Mouse (Mus musculus) midbrain, embryonic 10.5 days (tissue): ENCODE measurements at regions not wholly inside any gene's neighbourhood (a gene's known extent, or its start where the extent isn't known, plus 50 kb on each side); places are given as distances from the start of the nearest gene placed in this dataset.

Experiments
- DNase-seq: peaks from one replicate; pipeline ENCODE4 v3.0.0-alpha.2; 2017; ENCODE audit warnings: low spot score
- H3K27ac ChIP-seq: fragments of 300-500 bp; sonication (generic); replicated peaks from 2 replicates; pipeline ENCODE4 v1.5.1; 2016; ENCODE audit warnings: mild to moderate bottlenecking
- H3K27me3 ChIP-seq: fragments of 300-500 bp; sonication (generic); 2 replicates; pipeline ENCODE4 v1.6.1; 2016; ENCODE audit warnings: low read depth, mild to moderate bottlenecking; ENCODE audit not compliant: poor library complexity, severe bottlenecking
- H3K36me3 ChIP-seq: fragments of 300-500 bp; sonication (generic); 2 replicates; pipeline ENCODE4 v1.6.1; 2016; ENCODE audit warnings: mild to moderate bottlenecking, moderate library complexity
- H3K4me1 ChIP-seq: fragments of 300-500 bp; sonication (generic); 2 replicates; pipeline ENCODE4 v1.6.1; 2016
- H3K4me3 ChIP-seq: fragments of 300-500 bp; sonication (generic); 2 replicates; pipeline ENCODE4 v1.5.1; 2016; ENCODE audit warnings: mild to moderate bottlenecking, moderate library complexity
- H3K9me3 ChIP-seq: fragments of 300-500 bp; sonication (generic); replicated peaks from 2 replicates; pipeline ENCODE4 v1.6.1; 2016; ENCODE audit warnings: mild to moderate bottlenecking
- WGBS: fragments of 180-500 bp; shearing (Covaris S2); methylation state at CpG from one replicate; pipeline ENCODE4 v1.1.7; 2016; 5-methylcytosine and 5-hydroxymethylcytosine counted together

DNA sequence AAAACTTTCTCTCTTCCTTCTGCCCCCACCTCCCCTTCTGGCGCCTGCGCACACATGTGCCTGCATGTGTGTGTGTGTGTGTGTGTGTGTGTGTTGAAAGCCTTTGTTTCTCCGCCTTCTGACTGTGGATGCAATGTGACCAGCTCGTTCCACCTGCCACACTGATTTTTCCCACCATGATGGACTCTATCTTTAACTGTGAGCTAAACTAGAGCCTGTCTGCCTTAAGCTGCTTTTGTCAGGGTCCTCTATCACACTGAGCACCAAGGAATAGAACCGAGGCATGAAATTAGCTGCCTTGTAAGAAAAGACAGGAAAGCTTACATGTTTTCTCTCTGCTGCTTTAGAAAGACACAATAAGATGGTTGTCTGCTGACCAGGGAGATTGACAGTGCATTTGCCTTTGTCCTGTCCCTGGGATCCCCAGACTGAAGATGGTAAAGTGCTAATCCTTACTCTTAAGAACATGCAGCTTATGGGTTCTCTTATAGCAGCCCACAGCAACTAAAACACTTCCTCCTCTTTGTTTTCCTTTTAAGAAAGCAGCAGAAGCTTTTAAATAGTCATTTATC, 1468.7 kb downstream of the Slc22a22 start:
- H3K4me1 ChIP-seq: peaks cover 8% of the 10 kb centered on the region
- H3K27me3 ChIP-seq: peaks cover 30% of the 10 kb centered on the region
- WGBS: 53% methylated on average over 5 of the region's 5 CpGs
- DNase-seq: peak; percentile 51
- H3K9me3 ChIP-seq: no peaks in the 10 kb centered on the region
- 0 out of 2 replicates have a peak overlapping the region, but pooled peaks have one; percentile 28 for H3K27ac ChIP-seq
- H3K36me3 ChIP-seq: no peaks in the 10 kb centered on the region
- H3K4me3 ChIP-seq: no peak overlapping the region

DNA sequence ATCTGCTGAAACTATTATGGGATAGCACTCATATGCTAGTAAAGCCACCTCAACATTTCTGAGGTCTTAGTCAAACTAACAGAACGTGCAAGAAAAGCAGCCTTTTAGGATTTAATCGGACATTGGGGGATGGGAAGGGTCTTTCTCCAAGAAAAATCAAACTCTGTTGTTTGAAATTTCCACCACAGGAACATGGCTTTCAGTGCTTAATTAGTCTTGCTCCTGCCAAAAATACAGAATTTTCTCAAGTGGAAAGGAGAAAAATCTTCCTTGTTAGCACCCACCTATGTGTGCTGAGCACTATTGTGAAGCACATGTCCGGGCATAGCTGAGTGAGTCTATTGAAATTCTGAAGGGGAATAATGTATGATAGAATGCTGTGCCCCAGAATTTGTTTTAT, 1470.0 kb downstream of the Slc22a22 start:
- 77% methylated on average over 3 of the region's 3 CpGs for WGBS
- Histone ChIP-seq H3K4me3 (no peak overlapping the region), H3K9me3 (no peaks in the 10 kb centered on the region), H3K27me3 (peaks cover 28% of the 10 kb centered on the region), H3K4me1 (peaks cover 8% of the 10 kb centered on the region), H3K27ac (no peak overlapping the region), H3K36me3 (no peaks in the 10 kb centered on the region)
- no peak for DNase-seq

DNA sequence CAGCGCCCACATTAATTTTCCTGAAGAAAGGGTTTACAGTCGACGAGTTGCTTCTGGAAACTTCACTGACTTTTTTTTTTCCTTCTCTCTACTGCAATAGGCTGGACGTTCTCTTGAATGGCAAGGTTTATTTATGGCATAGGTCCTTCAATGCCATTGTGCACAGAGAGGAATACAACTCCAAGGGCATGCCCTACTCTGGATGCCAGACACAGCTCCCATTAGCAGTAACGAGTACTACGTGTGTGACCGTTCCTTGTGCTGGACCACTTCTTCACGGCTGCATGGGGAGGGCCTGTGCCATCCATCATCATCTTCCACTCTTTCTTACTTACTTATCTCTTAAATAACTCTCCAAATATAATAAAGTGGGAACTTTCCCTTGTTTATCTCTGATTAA, 1472.1 kb downstream of the Slc22a22 start:
- Histone ChIP-seq H3K27ac (no peak overlapping the region), H3K4me3 (no peak overlapping the region), H3K36me3 (no peaks in the 10 kb centered on the region), H3K9me3 (no peaks in the 10 kb centered on the region), H3K27me3 (peaks cover 14% of the 10 kb centered on the region; the same call in 1 of the 2 replicates), H3K4me1 (peaks cover 8% of the 10 kb centered on the region)
- WGBS: 91% methylated on average over 8 of the region's 8 CpGs
- DNase-seq: no peak

DNA sequence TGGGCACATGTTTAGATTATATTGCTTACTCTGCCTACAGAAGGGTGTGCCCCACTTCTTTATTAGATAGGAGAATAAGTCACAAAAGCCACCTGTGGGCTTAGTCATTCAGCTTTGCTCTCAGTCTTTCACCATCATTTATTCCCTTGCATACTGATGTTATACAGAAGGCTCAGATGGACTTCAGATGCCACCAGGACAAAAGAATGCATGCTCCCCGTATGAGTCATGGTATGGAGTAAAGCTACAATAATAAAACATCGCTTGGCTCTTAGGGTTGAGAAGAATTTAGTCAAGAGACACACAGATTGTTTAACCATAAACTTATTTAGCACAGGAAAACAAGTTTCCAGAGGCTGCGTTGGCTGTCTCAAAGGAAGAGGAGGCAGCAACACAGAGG, 1473.5 kb downstream of the Slc22a22 start:
- WGBS: 83% methylated on average over 3 of the region's 3 CpGs
- Histone ChIP-seq H3K36me3 (no peaks in the 10 kb centered on the region), H3K27ac (no peak overlapping the region), H3K4me1 (peaks cover 5% of the 10 kb centered on the region), H3K9me3 (no peaks in the 10 kb centered on the region), H3K4me3 (no peak overlapping the region), H3K27me3 (peaks cover 11% of the 10 kb centered on the region; the same call in 1 of the 2 replicates)
- DNase-seq: no peak

DNA sequence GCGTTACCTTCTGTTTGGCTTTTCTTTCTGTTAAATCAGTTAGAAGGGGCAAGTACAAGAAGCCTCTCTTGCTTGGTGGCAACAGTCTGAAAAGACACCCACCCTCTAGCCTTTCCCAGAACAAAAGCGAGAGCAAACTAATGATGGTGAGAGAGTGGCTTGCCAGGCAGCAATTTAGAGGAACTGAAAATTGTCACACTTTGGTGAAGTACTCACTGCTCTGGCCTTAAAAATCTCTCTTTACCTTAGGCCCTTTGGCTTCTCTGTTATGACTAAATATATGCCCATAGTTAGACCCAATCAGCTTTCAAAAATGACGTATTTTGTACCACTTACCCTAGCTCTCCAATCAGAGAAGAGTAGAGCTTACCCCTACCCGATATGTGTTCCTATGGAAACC, 1477.8 kb downstream of the Slc22a22 start:
- no peak for DNase-seq
- no peaks in the 10 kb centered on the region for H3K27me3 ChIP-seq
- H3K9me3 ChIP-seq: no peaks in the 10 kb centered on the region
- no peaks in the 10 kb centered on the region for H3K36me3 ChIP-seq
- H3K27ac ChIP-seq: no peak overlapping the region
- no peak overlapping the region for H3K4me3 ChIP-seq
- no peaks in the 10 kb centered on the region for H3K4me1 ChIP-seq
- 90% methylated on average over 4 of the region's 4 CpGs for WGBS

DNA sequence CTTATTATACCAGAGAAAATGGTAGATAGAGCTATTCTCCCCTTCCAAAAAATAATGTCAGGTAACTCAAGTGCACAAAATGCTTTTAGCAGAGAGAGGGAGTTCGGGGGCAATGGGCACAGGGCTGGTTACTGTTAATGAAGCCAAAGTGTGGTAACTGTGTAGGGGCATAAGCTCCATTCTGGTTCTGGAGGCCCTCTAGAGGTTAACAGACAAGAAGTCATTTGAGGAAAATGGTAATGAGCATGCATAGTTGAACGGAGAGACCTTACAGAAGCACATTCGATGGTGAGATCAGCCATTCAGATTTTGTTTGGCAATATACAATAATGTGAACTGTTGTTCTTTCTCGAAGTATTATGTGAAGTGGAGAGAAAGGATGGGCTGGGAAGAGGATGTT, 1479.4 kb downstream of the Slc22a22 start:
- WGBS: 87% methylated on average over 4 of the region's 4 CpGs
- no peak overlapping the region for H3K27ac ChIP-seq
- no peaks in the 10 kb centered on the region for H3K4me1 ChIP-seq
- no peaks in the 10 kb centered on the region for H3K9me3 ChIP-seq
- no peak overlapping the region for H3K4me3 ChIP-seq
- no peaks in the 10 kb centered on the region for H3K36me3 ChIP-seq
- no peaks in the 10 kb centered on the region for H3K27me3 ChIP-seq
- DNase-seq: no peak

DNA sequence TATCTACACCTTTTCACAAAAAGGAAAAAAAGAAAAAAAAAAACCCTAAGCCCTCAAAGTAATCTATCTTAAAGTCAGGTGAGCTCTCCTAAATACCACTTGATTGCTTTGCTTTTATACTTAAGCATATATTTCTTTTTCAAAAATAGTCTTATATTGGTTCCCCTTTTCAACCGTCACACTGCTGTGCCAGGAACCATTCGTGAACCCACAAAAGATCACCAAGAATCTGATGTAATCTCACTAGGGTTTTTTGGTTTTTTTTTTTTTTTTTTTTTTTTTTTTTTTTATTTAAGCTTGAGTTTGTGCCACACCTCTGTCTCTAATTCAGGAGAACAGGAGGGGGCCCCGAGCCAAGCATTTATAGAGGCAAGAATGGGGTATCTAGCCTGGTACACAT, 1482.7 kb downstream of the Slc22a22 start:
- Histone ChIP-seq H3K9me3 (no peaks in the 10 kb centered on the region), H3K36me3 (no peaks in the 10 kb centered on the region), H3K4me1 (no peaks in the 10 kb centered on the region), H3K4me3 (no peak overlapping the region), H3K27me3 (no peaks in the 10 kb centered on the region), H3K27ac (no peak overlapping the region)
- DNase-seq: no peak
- 84% methylated on average over 3 of the region's 3 CpGs for WGBS

DNA sequence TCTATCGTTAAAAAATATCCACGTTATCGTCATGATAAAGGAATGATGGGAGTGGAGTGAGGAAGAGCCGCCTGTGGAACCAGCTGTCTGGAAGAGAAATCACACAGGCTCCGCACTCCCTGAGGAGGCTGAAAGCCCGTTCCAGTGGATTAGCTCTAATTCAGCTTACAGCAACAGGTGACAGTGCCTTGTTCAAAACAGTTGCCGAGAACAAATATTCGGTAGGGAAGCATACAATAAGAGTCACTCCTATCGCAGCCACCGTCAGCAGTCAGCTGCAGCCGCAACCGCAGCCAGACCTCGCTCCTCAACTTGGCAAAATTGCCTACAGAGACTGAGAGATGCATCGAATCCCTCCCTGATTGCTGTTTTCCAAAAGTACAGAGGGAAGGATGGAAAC, 1501.6 kb downstream of the Slc22a22 start:
- H3K27ac ChIP-seq: no peak overlapping the region
- peaks cover 3% of the 10 kb centered on the region; the same call in 1 of the 2 replicates for H3K4me1 ChIP-seq
- WGBS: 69% methylated on average over 14 of the region's 14 CpGs
- no peak for DNase-seq
- no peak overlapping the region for H3K4me3 ChIP-seq
- H3K27me3 ChIP-seq: no peaks in the 10 kb centered on the region
- no peaks in the 10 kb centered on the region for H3K9me3 ChIP-seq
- no peaks in the 10 kb centered on the region for H3K36me3 ChIP-seq

DNA sequence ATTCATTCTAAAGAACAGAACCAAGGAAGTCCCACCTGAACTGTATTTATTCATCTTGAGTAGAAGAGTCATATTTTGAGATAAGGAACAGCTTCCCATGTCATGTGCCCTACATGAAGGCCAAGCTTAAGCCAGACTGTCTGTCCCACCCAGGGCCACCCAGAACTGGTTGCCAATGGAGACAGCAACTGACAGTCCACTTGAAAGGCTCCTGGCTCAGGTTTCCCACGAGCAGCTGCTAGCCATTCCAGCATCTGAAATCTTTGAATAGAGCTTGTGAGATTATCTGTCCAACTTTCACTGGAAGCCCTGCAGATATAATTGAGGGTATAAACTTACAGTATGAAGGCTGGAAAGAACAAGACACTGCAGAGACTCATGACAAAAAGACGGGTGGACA, 1510.6 kb downstream of the Slc22a22 start:
- Histone ChIP-seq H3K9me3 (no peaks in the 10 kb centered on the region), H3K4me1 (peaks cover 6% of the 10 kb centered on the region; the same call in 1 of the 2 replicates), H3K36me3 (no peaks in the 10 kb centered on the region), H3K27me3 (no peaks in the 10 kb centered on the region), H3K4me3 (no peak overlapping the region), H3K27ac (no peak overlapping the region)
- peak; percentile 32 for DNase-seq
- 46% methylated on average over 2 of the region's 2 CpGs for WGBS

DNA sequence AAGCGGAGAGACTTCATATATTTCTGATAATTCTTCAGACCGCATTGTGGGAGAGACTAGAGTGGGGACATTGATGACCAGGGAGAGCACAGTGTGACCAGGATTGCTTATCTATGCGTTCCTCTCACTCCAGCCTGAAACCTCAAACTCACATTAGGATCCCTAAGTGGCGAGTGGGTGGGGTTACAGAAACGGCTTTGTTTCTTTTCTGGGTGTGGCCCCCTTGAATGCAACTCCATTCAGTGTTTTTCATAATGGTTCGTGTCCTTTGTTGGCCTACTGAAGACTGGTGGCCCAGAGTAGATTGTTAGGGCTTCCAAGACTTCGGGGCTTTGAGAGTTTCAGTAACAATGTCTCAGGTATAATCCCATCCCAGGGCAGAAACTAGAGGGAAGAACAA, 1512.1 kb downstream of the Slc22a22 start:
- Histone ChIP-seq H3K27ac (no peak overlapping the region), H3K4me3 (no peak overlapping the region), H3K36me3 (no peaks in the 10 kb centered on the region), H3K9me3 (no peaks in the 10 kb centered on the region), H3K4me1 (peaks cover 6% of the 10 kb centered on the region; the same call in 1 of the 2 replicates), H3K27me3 (no peaks in the 10 kb centered on the region)
- WGBS: 76% methylated on average over 7 of the region's 7 CpGs
- DNase-seq: no peak

DNA sequence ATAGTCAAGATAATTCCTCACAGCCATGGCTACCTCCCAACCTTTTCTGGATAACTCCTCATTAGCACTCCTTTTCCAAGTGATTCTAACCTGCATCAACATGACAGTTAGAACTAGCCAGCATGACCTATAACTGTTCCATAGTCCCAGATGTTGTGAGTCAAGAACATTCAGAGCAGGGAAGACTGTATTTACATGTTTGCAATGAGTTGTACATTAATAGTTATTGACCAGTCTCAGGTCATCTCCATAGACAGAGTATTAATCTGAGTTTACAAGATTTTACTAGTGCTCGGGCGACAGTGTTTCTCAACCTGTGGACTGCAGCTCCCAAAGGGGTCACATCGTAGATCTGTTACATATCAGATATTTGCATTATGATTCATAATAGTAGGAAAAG, 1515.3 kb downstream of the Slc22a22 start:
- WGBS: 97% methylated on average over 3 of the region's 3 CpGs
- no peaks in the 10 kb centered on the region for H3K27me3 ChIP-seq
- no peak for DNase-seq

More for the DNA sequence above, 1515.3 kb downstream of the Slc22a22 start:
- Histone ChIP-seq H3K4me3 (no peak overlapping the region), H3K4me1 (peaks cover 5% of the 10 kb centered on the region; the same call in 1 of the 2 replicates), H3K36me3 (no peaks in the 10 kb centered on the region), H3K27ac (no peak overlapping the region), H3K9me3 (no peaks in the 10 kb centered on the region)
